Mouse (Mus musculus): ENCODE measurements at regions not wholly inside any gene's neighbourhood (a gene's known extent, or its start where the extent isn't known, plus 50 kb on each side); places are given as distances from the start of the nearest gene placed in this dataset.

DNA sequence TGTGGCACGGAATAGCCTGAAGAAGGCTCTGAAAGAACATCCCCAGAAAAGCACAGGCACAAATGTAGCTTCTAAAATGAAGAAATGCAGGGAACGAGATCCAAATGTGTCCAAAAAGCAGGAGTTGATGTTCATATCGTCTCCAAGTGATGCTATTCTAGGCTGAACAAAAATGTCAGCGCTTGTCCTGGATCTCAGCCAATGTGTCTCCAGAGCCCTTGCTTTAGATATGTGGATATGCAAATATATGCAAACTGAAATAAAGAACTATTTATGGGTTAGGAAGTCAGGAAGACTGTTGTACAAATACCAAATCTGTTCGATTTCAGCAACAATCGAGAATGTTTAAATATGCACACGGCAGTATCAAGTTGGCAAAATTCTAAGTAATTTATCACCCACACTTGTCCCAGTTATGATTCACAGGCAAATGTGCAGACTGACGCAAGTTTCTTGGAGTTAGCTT lies 320.4 kb downstream of the Synb start:
- no peak for DNase-seq

- peak; percentile 80 for DNase-seq
Observed at GRCm38 (mm10) chr14:68966758-68967157, 327.3 kb downstream of the Synb start.

DNA sequence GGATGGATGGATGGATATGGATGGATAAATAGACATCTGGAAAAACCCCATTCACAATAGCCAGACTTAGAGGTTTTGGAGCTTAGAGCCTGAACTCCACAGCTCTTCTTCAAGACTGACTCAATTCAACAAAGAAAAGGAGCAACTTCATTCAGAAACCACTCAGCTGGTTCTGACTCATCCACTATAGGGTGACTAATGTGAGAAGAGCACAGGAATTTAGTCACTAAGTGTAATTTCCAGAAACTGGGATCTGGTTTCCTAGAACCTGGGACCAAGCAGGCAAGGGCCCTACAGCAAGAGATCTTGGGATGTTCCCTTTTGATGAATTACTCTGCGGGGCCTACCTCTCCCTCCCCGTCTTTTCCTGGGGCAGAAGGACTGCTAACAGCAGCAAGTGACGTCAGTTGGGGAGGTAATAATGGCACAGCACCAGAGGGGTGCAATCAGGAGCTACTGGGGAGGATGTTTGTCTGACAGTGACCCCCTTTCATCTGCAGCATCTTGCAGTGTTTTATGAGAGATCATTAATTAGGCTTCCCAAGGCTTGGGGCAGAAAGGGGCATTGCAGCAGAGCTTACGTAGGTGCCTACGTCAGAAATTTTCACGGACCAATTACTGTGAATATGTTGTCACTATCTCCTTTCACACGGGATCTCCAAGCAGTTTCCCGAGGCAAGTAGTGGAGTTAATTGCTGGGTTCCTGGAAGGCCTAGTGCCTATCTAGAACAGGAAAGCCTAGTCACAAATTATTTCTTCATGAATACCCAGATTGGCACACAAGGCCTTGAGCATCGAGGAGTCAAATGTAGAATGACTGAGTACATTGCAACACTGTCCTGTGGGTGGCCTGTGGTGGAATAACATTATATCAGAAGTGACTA lies 339.3 kb downstream of the Synb start:
- peak; percentile 35 for DNase-seq

DNA sequence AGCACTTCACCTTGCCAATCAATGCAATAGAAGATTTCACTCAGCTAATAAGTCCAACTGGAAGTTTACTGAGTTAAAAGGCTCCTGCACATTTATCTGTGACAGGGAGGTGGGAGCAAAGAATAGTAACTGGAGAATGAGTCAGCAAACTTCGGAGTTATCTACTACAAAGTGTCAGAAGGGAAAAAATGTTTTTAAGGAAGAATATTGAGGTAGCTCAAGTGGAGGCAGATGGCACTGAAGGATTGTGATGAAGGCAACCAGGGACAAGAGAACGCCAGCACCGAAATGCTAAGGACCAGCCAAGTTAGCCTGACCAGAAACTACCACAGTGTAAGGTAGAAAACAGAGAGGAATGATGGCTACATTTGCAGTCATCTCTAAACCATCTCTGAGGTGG lies 348.2 kb downstream of the Synb start:
- DNase-seq = no peak

GRCm38 (mm10) chr14:68945434-68945833 lies 348.7 kb downstream of the Synb start:
- DNase-seq = no peak

- DNase-seq = no peak
Observed at GRCm38 (mm10) chr14:68941759-68942158, 352.3 kb downstream of the Synb start.

DNA sequence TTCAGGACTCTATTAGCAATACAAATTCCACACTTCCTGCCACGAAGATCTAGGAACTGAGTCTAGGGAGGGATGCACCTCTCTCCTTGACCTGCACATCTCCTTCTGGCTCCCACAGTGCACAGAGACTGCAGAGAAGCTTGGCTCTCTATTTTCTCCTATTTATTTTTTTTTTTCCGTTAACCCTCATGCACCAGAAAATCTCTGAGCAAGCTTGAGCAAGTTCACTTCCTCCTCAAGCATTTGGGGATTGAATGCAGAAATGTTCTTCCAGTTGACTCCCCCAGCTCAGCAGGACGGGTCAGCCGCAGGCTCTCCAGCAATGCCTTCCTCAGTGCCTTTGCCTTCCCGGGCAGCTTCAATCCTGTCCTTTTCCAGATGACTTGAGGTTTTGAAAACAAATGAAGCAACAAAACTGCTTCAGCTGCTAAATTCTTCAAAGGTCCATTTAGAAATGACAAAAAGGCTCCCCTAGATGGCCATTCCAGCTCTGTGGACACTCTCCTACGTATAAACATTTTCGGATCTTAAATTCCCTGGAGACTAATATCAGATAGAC lies 352.9 kb downstream of the Synb start:
- no peak for DNase-seq

DNA sequence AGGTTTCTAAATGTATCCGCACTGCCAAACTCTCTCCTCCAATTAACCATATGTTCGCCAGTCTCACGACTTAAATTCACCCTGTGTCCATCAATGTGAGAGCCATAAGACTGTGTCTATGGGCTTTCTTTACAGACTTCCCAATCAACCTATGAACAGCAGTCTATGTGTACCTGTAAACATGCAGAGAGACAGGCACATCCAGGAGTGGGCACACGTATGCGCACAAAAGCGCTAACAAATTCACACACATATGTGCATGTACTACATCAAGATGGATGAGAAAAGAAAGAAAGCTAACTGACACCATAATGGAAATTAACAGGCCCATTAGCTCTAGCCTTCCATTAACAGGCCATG lies 358.8 kb downstream of the Synb start:
- DNase-seq = no peak

DNA sequence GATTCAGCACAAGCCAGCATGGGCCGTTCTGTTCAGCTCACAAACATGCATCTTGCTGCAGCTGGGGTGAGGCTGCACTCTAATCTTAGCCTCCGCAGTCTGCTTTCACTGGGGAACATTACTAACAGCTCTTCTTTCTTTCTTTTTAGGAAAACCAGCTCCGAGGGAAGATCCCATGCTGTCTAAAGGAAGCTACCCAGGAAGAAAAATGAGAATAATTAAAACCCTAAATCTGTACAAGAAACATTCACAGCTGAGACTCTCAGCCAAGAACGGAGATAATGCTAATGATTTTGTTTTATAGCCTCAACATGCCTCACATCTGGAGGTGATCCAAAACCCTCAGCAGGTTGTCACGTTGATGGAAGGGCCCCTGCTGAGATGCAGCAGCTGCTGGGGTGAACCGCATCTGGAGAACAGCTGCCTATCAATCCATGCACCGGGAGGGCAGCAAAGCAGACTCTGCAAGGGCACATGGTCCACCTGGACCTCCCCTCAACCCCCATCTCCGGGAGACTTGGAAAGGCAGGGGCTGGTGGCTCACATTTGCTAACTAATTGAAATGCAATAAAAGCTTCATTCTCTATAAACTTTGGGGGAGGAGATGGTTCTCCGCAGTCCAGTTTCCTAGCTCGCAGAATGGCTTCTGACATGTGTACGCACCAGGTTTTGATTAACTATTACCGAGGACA lies 359.3 kb downstream of the Synb start:
- DNase-seq = no peak

DNA sequence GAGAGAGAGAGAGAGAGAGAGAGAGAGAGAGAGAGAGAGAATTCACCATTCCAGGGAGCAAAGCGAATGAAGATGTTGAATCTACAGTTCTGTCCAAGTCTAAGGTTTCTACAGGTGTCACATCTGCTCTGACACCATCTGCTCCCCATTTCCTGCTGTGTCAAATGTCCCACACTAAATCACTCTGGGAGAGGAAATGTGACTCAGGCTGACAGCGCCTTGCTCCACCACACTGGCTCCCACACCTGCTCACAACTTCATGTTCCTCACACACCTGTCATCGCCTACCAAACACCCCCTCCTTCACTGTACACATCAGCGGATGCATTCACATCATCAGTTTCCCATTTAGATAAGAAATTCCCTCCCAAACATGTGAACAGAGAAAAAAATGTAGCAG lies 366.3 kb downstream of the Synb start:
- no peak for DNase-seq

DNA sequence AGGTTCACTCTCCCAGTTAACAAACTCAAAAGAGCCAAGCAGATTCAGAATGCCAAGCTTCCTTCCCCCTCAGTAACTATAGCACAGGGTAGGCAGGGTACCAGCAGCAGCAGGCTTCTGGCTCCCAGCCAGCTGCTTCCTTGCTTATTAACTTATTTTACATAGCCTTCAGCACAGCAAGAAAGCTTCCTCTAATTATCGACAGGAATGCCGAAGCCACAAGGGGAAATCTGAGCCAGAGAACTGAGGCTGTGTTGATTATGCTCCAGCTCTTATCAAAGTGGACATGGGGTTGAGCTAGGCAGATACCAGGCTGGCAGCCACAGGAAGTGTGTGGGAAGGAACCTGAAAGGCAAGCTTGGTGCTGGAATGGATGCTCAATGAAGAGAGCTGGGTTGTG lies 371.0 kb downstream of the Synb start:
- DNase-seq = no peak

GRCm38 (mm10) chr14:68922035-68922434 lies 372.1 kb downstream of the Synb start:
- no peak for DNase-seq

DNA sequence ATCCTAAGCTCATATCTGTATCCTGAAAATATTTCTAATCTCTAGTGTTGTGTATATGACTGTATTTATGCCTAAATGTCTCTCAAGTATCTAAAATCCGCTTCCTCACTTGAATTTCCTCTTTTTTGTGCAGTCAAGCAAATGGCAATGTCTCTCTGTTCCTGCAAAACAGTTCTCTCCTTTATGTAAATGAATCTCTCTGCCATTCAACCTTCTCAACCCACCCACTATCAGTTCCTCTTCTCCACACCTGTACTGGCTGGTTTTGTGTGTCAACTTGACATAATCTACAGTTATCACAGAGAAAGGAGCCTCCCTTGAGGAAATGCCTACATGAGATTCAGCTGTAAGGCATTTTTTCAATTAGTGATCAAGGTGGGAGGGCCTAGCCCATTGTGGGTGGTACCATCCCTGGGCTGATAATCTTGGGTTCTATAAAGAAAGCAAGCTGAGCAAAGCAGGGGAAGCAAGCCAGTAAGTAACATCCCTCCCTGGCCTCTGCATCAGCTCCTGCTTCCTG lies 375.5 kb downstream of the Synb start:
- no peak for DNase-seq

DNA sequence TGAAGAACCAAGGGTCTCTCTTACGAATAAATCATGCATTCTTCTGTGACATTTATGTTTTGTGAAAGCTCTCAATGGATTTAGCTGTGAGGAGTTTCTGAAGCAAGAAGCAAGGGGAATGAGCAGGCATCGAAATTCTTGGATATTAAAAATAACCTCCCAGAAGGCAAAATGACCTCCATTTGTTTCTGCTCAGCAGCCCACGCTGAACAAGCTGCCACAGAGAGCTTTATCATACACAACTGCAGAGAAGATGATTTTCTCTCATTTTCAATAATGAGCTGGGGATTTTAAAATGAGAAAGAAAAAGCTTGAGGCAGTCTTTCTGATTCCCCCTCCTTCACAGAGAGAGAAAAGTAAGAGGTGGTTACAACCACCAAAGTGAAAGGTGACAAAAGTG lies 394.2 kb downstream of the Synb start:
- no peak for DNase-seq

DNA sequence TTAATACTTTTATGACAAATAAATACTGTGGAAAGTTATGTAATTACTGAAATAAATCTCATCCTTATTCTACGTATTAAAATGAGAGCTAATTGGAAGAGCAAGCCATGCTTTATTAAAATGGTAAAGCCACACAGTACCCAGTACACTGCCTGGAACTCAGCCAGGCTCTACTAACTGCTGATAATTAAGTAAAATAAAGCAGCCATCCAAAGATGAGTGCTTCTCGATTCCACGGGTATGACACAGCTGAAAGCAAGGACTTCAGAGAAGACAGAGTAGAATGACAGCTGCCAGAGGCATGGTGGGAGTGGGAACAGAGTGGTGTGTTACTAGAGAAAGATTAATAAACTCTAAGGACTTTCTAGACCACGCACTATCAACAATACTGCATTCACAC lies 416.9 kb downstream of the Synb start:
- DNase-seq = no peak

DNA sequence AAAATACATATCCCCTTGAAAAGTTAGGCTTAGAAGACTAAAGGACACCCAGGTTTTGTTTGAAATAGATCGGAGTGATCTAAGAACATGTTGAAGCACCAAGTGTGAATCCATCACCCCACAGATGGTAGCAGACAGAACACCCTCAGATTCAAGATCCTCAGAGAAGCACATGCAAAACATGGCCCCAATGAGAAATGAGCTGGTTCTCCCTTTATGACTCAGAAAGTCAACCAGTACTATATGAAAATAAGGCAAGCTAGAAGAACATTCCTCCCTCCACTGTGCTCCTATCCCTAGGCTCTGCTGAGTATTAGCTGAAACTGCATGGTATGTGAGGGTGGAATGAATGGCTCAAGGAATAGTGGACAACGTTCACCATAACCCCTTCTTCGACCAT lies 433.0 kb downstream of the Synb start:
- DNase-seq = no peak

- no peak for DNase-seq
Observed at GRCm38 (mm10) chr14:68857948-68858347, 436.2 kb downstream of the Synb start.

GRCm38 (mm10) chr14:68848506-68848905 lies 445.6 kb downstream of the Synb start:
- DNase-seq = no peak

DNA sequence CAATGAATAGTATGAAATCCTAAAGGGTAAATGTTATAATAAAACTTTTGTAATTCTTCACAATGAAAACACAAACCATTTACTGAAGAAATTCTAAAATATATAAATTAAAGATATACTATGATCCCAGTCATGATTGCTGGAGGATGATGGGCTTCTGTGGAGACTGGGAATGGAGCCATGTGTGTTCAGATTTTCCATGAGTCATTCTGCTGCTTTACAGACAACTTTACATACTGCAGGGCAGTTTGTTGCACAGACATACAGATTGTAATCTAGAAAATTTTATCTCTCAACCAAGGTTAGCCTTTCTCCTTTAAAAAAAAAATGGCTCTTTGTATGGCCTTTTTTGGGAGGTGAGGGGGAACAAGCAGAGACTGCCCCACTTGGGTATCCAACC lies 446.5 kb downstream of the Synb start:
- DNase-seq = no peak

DNA sequence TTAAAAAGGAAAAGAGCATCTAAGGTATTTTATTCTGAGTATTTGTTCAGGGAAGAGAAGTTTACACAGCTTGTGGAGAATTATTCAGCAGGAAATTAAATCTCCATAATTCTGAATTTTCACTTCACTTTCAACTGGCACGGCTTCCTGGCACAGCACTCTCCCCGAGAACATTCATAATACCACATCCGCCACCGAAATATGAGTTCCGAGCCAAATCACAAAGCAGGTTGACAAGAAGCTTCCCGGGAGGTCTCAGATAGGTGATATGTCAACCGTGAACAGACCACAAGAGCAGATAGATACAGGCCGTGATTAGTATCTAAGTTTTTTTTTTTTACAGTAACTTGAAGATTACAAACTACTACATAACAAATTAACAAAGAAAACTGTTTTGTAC lies 473.9 kb downstream of the Synb start:
- DNase-seq = no peak

DNA sequence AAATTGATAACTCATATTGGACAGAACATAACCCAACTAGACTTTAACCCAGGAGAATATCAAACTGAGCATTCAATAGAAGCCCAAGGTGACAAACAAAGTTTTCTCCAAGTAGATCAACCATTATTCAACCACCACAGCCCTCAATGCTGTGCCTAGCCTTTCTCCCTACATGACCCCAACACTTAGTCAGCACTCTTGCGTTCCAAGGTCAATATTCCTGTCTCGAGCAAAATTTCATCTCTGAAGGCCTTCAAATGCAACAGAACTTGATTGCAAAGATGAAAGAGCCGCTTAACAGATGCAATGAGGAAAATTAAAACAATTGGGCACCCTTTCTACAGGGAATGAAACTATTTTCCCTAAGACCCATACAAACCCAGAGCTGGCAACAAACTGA lies 485.1 kb downstream of the Synb start:
- DNase-seq = no peak

- DNase-seq = no peak
Observed at GRCm38 (mm10) chr14:68807918-68808317, 486.2 kb downstream of the Synb start.

DNA sequence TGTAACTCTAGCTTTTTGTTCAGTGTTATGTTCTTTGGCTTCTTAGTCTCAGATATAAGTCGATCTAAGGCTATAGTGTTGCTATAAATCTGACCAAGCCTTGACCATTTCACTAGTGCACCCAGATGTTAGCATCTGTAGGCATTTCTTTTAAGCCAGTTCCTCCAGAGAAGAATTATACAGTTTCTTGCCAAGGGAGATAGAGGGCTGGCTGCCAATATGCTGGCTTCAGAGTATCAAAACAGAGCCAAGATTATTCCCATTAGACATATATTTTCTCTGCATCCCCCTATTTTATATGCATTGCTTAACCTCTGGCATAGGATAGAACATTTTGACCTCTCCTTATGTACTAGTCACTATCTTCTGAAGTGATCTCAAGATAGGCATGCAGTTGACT lies 487.5 kb downstream of the Synb start:
- no peak for DNase-seq

Measured in adrenal gland, postnatal 14 days (tissue).